Mouse (Mus musculus) embryonic facial prominence, embryonic 13.5 days (tissue): ENCODE measurements around the gene Foxp1. TPM values are rescaled to one million over a fixed set of nuclear protein-coding genes. Genes with fewer than 3 reads are reported as not detected.

Experiments
- ATAC-seq: fragments of 200-750 bp; cut with Nextera tagmentation; 2 replicates; pipeline ENCODE4 v1.8.0; 2017; ENCODE audit warnings: low read depth; ENCODE audit not compliant: insufficient number of reproducible peaks, insufficient read depth, low FRiP score, low TSS enrichment
- H3K27ac ChIP-seq: fragments of 300-500 bp; sonication (generic); 2 replicates; pipeline ENCODE4 v1.5.1; 2015; ENCODE audit warnings: moderate library complexity, mild to moderate bottlenecking, inconsistent platforms
- H3K27me3 ChIP-seq: fragments of 300-500 bp; sonication (generic); 2 replicates; pipeline ENCODE4 v1.6.1; 2015; ENCODE audit warnings: mild to moderate bottlenecking, inconsistent platforms
- H3K36me3 ChIP-seq: fragments of 300-500 bp; sonication (generic); 2 replicates; pipeline ENCODE4 v1.6.1; 2015; ENCODE audit warnings: mild to moderate bottlenecking, inconsistent platforms
- H3K4me1 ChIP-seq: fragments of 300-500 bp; sonication (generic); 2 replicates; pipeline ENCODE4 v1.6.1; 2015; ENCODE audit warnings: inconsistent platforms
- H3K4me2 ChIP-seq: fragments of 300-500 bp; sonication (generic); 2 replicates; pipeline ENCODE4 v1.6.1; 2015; ENCODE audit warnings: moderate library complexity, mild to moderate bottlenecking, inconsistent platforms
- H3K4me3 ChIP-seq: fragments of 300-500 bp; sonication (generic); 2 replicates; pipeline ENCODE4 v1.5.1; 2015; ENCODE audit warnings: mild to moderate bottlenecking, inconsistent platforms
- H3K9ac ChIP-seq: fragments of 300-500 bp; sonication (generic); 2 replicates; pipeline ENCODE4 v1.6.1; 2015; ENCODE audit warnings: mild to moderate bottlenecking, inconsistent platforms
- H3K9me3 ChIP-seq: fragments of 300-500 bp; sonication (generic); 2 replicates; pipeline ENCODE4 v1.6.1; 2016; ENCODE audit warnings: inconsistent platforms
- WGBS: fragments of 180-500 bp; shearing (Covaris S2); methylation state at CpG from one replicate; pipeline ENCODE4 v1.1.7; 2015; ENCODE audit warnings: mixed read lengths; 5-methylcytosine and 5-hydroxymethylcytosine counted together
- polyA plus RNA-seq: library from polyadenylated mRNA; unstranded; fragments of >200 nt; fragmentation: Nextera tagmentation; extraction: Ambion mirVana; gene quantifications from 2 replicates; pipeline ENCODE4 v1.2.1, GENCODE M21; 2015

The Foxp1 gene
- polyA plus RNA-seq, 1 experiment from 2014 or later: 66.7 TPM

GRCm38 (mm10) chr6:99403755-99404390, 118.6 kb downstream of the Foxp1 start:
- Histone ChIP-seq H3K27me3 (no peaks in the 10 kb centered on the region), H3K9ac (no peak overlapping the region), H3K4me3 (no peak overlapping the region), H3K4me1 (peaks cover 16% of the 10 kb centered on the region), H3K9me3 (no peaks in the 10 kb centered on the region), H3K27ac (no peak overlapping the region), H3K36me3 (no peaks in the 10 kb centered on the region), H3K4me2 (no peak overlapping the region)
- whole genome bisulfite sequencing: 83% methylated on average over 6 of the region's 6 CpGs
- ATAC-seq: no peak

DNA sequence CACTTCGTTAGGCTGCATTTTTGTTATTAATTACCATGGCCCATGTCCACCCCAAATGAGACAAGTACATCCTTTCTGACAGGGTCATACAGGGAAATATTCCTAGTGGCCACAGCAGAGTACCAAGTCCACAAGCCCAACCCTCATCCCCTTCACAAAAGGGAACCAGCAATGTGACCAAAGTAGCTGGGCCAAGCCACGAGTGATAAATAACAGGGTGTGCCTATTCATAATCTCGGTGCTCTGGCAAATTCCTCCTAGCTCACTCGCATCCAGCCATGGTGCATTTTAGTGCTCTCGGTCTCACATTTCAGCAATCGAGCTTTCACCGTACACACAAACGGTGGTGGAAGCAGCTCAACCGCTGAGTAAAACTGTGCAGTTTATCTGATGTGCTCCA, 119.6 kb downstream of the Foxp1 start:
- 48% methylated on average over 9 of the region's 9 CpGs for WGBS
- H3K4me1 ChIP-seq: peaks cover 16% of the 10 kb centered on the region
- no peak overlapping the region for H3K4me3 ChIP-seq
- ATAC-seq: no peak
- no peaks in the 10 kb centered on the region for H3K36me3 ChIP-seq
- H3K27ac ChIP-seq: no peak overlapping the region
- no peak overlapping the region for H3K4me2 ChIP-seq
- no peak overlapping the region for H3K9ac ChIP-seq
- H3K27me3 ChIP-seq: no peaks in the 10 kb centered on the region
- H3K9me3 ChIP-seq: no peaks in the 10 kb centered on the region

GRCm38 (mm10) chr6:99402370-99402769, 120.2 kb downstream of the Foxp1 start:
- no peaks in the 10 kb centered on the region for H3K9me3 ChIP-seq
- 0 out of 2 replicates have a peak, but pooled peaks cover 3% of the 10 kb centered on the region for H3K36me3 ChIP-seq
- H3K4me1 ChIP-seq: peaks cover 16% of the 10 kb centered on the region
- H3K9ac ChIP-seq: no peak overlapping the region
- 70% methylated on average over 3 of the region's 3 CpGs for WGBS
- no peak overlapping the region for H3K4me2 ChIP-seq
- no peak for ATAC-seq
- no peak overlapping the region for H3K27ac ChIP-seq
- H3K27me3 ChIP-seq: no peaks in the 10 kb centered on the region
- no peak overlapping the region for H3K4me3 ChIP-seq

GRCm38 (mm10) chr6:99401801-99402200, 120.7 kb downstream of the Foxp1 start:
- peaks cover 16% of the 10 kb centered on the region for H3K4me1 ChIP-seq
- H3K27ac ChIP-seq: no peak overlapping the region
- H3K9ac ChIP-seq: no peak overlapping the region
- no peaks in the 10 kb centered on the region for H3K9me3 ChIP-seq
- no peak for ATAC-seq
- no peak overlapping the region for H3K4me2 ChIP-seq
- no peaks in the 10 kb centered on the region for H3K27me3 ChIP-seq
- H3K4me3 ChIP-seq: no peak overlapping the region
- WGBS: 82% methylated on average over 6 of the region's 6 CpGs
- H3K36me3 ChIP-seq: 0 out of 2 replicates have a peak, but pooled peaks cover 5% of the 10 kb centered on the region

- peaks cover 16% of the 10 kb centered on the region for H3K4me1 ChIP-seq
- H3K9ac ChIP-seq: no peak overlapping the region
- WGBS: 47% methylated on average over 2 of the region's 2 CpGs
- H3K4me3 ChIP-seq: no peak overlapping the region
- no peaks in the 10 kb centered on the region for H3K9me3 ChIP-seq
- no peak for ATAC-seq
- no peak overlapping the region for H3K4me2 ChIP-seq
- 0 out of 2 replicates have a peak overlapping the region, but pooled peaks have one; percentile 12 for H3K27ac ChIP-seq
- no peaks in the 10 kb centered on the region for H3K27me3 ChIP-seq
- 0 out of 2 replicates have a peak, but pooled peaks cover 5% of the 10 kb centered on the region for H3K36me3 ChIP-seq
Measured at GRCm38 (mm10) chr6:99401211-99401610, 121.3 kb downstream of the Foxp1 start.

DNA sequence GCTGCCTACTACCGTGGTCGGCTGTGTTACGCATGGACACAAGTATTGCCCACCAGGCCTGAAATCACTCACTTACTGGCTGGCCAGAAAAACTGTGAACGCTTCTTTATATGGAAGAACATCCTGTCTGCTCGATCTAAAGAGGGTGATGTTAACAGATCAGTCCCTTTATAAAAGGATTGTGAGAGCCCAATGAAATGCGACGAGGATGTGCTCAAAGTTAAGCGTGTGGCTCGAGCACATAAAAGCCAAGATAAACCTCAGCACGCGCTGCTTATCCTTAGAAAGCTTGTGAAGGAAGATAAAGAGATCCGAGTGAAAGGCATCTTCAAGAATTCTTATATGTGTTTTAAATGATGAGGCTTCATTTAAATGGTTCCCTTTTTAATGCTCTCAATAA, 126.8 kb downstream of the Foxp1 start:
- H3K27ac ChIP-seq: no peak overlapping the region
- no peak overlapping the region for H3K4me2 ChIP-seq
- no peak for ATAC-seq
- 77% methylated on average over 12 of the region's 12 CpGs for WGBS
- H3K9me3 ChIP-seq: no peaks in the 10 kb centered on the region
- H3K4me3 ChIP-seq: no peak overlapping the region
- H3K4me1 ChIP-seq: peaks cover 3% of the 10 kb centered on the region; the same call in 1 of the 2 replicates
- H3K9ac ChIP-seq: no peak overlapping the region
- 0 out of 2 replicates have a peak, but pooled peaks cover 5% of the 10 kb centered on the region for H3K36me3 ChIP-seq
- no peaks in the 10 kb centered on the region for H3K27me3 ChIP-seq

DNA sequence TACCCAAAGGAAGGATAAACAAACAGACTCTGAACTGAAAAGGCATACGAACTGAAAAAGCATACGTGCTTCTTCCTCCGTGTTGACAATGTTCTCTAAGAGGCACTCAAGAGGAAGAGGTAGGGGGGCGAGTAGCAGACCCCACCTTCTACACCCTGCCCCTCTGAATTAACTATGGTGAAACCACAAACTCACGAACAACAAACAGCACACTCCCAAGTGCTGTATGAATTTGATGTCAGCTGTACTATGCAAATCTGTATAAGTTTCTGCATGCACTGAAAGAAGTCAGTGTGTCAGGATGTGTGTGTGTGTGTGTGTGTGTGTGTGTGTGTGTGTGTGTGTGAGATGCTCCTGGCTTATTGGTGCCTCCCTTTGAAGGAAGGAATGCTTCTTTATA, 127.7 kb downstream of the Foxp1 start:
- no peak overlapping the region for H3K4me3 ChIP-seq
- no peak overlapping the region for H3K27ac ChIP-seq
- 0 out of 2 replicates have a peak, but pooled peaks cover 5% of the 10 kb centered on the region for H3K36me3 ChIP-seq
- no peaks in the 10 kb centered on the region for H3K27me3 ChIP-seq
- 58% methylated on average over 5 of the region's 5 CpGs for WGBS
- peaks cover 9% of the 10 kb centered on the region; the same call in 1 of the 2 replicates for H3K4me1 ChIP-seq
- no peak for ATAC-seq
- H3K9ac ChIP-seq: no peak overlapping the region
- no peak overlapping the region for H3K4me2 ChIP-seq
- H3K9me3 ChIP-seq: no peaks in the 10 kb centered on the region

DNA sequence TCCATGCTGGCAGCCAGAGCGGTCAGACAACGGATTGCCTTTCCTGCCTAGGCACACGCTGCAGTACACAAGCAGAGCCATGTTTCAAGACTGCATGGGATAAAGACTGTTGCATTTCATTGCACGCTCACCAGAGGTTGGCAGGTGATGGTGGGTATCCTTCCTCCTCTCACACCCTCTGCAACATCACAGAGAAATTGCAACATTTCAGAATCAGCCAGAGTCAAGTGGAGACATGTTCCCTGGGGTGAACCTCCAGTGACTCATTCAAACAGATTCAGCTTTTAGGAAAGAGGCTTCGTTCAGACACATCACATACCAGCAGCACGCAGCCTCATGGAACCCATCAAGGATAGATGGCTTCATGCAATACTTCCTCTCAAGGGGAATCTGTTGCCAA, 130.0 kb downstream of the Foxp1 start:
- 86% methylated on average over 6 of the region's 6 CpGs for WGBS
- Histone ChIP-seq H3K4me2 (no peak overlapping the region), H3K36me3 (0 out of 2 replicates have a peak, but pooled peaks cover 3% of the 10 kb centered on the region), H3K27me3 (no peaks in the 10 kb centered on the region), H3K4me1 (peaks cover 29% of the 10 kb centered on the region), H3K9me3 (no peaks in the 10 kb centered on the region), H3K27ac (no peak overlapping the region), H3K4me3 (no peak overlapping the region), H3K9ac (no peak overlapping the region)
- ATAC-seq: no peak

- no peak for ATAC-seq
- Histone ChIP-seq H3K4me3 (no peak overlapping the region), H3K9ac (no peak overlapping the region), H3K9me3 (no peaks in the 10 kb centered on the region), H3K27me3 (no peaks in the 10 kb centered on the region), H3K4me2 (no peak overlapping the region), H3K36me3 (0 out of 2 replicates have a peak, but pooled peaks cover 2% of the 10 kb centered on the region), H3K4me1 (peaks cover 29% of the 10 kb centered on the region), H3K27ac (peak overlapping the region; percentile 68)
- 62% methylated on average over 19 of the region's 19 CpGs for WGBS
Measured at GRCm38 (mm10) chr6:99388741-99389675, 133.5 kb downstream of the Foxp1 start.

DNA sequence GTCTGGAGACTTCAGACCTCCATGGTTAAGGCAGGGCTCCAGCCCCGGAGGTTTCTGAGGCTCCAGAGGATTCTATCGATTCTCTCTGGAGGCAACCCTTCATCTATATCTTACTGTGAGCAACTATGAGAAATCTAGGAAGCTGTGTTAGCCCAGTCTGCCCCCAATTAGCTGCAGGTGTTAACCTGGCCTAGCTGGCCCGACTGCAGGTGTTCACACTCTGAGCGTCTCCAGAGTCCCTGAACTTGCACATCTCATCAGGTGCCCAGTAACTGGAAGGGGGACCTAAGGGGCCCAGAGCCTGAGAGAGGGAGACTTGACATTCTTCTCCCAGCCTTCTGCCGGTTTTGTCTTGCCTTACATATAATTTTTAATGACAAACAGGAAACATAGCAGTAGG, 134.5 kb downstream of the Foxp1 start:
- Histone ChIP-seq H3K4me1 (peaks cover 33% of the 10 kb centered on the region), H3K4me3 (no peak overlapping the region), H3K4me2 (no peak overlapping the region), H3K36me3 (0 out of 2 replicates have a peak, but pooled peaks cover 2% of the 10 kb centered on the region), H3K27ac (no peak overlapping the region), H3K9ac (no peak overlapping the region), H3K9me3 (no peaks in the 10 kb centered on the region), H3K27me3 (no peaks in the 10 kb centered on the region)
- 77% methylated on average over 5 of the region's 5 CpGs for WGBS
- ATAC-seq: no peak

DNA sequence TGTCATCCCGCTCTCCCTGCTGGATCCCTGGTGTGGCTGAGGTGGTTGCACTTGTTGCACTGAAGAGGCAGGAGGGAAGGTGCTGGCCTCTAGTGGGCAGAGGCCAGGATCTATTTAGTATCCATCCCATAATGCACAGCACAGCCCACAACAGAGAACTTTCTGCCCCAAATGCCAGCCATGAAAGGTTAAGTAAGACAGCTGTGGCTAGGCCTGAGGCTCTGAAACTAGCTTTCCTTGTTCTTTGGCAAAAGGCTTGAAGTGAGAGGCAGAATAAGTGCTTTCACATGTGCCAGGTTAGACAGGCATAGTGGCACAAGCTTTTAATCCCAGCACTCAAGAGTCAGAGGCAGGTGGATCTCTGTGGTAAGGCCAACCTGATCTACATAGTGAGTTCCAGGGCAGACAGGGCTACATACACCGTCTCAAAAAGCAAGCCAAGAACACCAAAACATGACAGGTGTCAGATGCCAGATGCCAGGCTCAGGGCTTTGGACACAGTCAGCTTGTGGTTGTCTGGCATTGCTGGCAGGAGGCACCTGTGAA, 137.4 kb downstream of the Foxp1 start:
- no peak overlapping the region for H3K27ac ChIP-seq
- no peak overlapping the region for H3K9ac ChIP-seq
- no peak overlapping the region for H3K4me3 ChIP-seq
- H3K4me2 ChIP-seq: no peak overlapping the region
- H3K27me3 ChIP-seq: no peaks in the 10 kb centered on the region
- peaks cover 30% of the 10 kb centered on the region for H3K4me1 ChIP-seq
- H3K9me3 ChIP-seq: no peaks in the 10 kb centered on the region
- 84% methylated on average over 2 of the region's 2 CpGs for WGBS
- 0 out of 2 replicates have a peak, but pooled peaks cover 2% of the 10 kb centered on the region for H3K36me3 ChIP-seq
- ATAC-seq: no peak
